Mouse (Mus musculus) gastrocnemius, postnatal 10 days (tissue): ENCODE data around the gene Olfr1225. TPM values are rescaled to one million over a fixed set of nuclear protein-coding genes. Genes with fewer than 3 reads are reported as not detected.
"Not testable (repeated sequence)": the region's sequence is repeated elsewhere in the genome, so short reads cannot be mapped to it uniquely, and the experiment has no call there.

Experiments used
- DNase-seq: peaks from one replicate; pipeline ENCODE4 v3.0.0; 2021; ENCODE audit warnings: mixed read lengths
- long read RNA-seq, 2 experiments: library from polyadenylated mRNA; stranded (forward); transcript quantifications; one replicate each; pipeline ENCODE4 v2.0.0; 2021
- total RNA-seq, 2 experiments: library from RNA; stranded (reverse); gene quantifications; 2 replicates each; pipeline ENCODE4 v1.2.3; 2021

Olfr1225 gene
- total RNA-seq = not detected
- long read RNA-seq, experiment 1 = 0 reads
- long read RNA-seq, experiment 2 = 0 reads

DNA sequence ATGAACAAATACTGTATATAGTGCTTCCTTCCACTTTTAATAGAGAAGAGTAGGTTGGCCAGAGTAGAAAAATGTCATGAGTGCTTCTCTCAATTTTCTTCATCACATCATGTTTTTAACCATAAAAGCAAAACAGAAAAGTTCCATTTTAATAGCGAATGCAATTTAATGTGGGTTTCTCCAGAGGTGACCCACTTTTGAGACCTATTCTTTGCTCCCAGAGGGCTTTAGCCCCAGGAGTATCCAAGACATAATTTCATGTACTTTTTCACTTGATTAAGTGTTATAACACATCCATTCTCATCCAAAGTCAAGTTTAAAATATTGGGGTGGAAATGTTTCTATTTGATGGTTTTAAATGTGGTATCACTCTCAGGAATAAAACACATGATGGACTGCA, at the start of gene Olfr1225:
Gene Olfr1225 (minus strand): TSS at position 101 of the 400 bp plus-strand sequence.
- DNase-seq = no peak

DNA sequence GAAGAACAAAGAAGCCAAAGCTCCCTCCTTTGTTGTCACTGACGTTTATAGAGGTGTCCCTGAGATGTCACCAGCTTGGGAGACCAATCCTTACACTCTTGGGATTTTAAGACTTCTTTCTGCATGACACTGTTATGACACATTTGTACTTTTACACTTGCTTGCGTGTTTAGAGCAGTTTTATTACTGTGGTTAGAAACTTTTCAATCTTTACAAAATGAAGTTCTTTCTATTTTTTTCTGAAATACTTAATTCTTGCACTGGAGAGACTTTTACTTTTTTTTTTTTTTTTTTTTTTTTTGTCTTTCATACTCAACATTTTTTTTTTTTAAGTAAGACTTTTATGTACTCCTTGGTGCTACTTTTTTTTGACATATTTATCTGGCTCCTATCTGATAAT, 25.5 kb upstream of the Olfr1225 start, which contains the start of gene Olfr1226:
Gene Olfr1226 (minus strand): TSS at position 101 of the 400 bp plus-strand sequence.
- DNase-seq = no peak

DNA sequence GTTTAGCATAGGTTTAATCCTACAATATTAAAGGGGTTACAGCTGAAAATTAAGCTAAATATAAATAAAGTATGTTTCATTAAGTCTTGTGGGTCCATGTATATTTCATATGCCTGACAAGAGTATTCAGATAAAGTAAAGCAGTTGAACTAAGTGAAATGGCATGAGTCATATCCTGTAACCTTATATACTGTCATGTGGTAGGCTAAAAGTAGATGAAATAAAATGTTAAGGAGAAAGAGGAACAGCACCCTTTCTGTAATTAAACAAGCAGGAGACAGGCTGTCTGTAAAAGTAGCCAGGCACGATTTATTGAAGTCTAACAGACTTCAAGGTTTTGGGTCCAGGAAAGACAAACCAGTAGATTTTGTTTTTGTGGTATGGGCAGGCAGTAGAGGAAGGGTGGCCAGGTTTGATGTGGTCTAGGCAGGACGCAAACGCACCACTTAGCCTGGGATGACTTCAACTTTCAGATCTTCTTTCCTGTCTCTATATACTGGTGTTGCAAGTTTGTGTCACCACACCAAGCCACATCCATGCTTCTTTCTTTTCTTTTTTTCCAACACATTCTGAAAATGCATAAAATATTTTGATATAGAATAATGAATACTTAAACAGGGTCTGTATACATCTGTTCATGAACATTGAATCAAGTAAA, 22.0 kb upstream of the Olfr1225 start:
- DNase-seq = no peak

DNA sequence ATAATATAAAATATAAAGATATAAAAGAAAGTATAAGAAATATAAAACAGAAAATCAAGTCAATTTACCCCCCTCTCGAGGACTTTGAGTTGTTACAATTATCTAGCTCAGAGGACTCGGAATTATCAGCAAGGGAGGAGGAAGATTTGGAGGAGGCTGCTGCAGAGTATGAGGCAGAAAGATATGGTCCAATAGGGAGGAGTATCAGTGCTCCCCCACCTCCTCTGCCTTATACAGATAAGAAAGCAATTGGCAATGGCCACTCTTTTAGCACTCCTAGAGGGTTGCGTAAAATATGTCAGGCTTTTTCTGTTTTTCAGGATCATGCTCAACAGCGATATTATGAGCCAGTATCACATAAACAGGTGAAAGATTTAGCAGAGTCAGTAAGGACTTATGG, 9.8 kb downstream of the Olfr1225 start:
- not testable (repeated sequence) for DNase-seq

DNA sequence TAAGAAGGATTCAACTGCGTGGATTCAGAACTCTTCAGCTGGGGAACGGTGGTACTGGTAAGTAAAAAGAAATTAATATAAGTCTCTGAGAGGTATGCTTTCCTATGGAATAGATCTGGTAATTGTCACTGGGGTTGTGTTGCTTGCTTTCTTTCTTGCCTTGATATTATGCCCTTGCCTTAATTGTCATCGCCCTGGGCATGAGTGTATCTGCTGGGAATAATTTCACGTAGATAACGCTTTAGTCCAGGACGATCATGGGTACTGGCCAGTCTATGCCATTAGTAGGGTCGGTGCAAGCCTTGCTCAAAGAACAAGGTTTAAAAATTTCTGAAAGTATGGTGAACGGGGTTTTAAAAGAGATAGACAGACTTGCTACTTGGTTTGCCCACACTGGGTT, 10.5 kb downstream of the Olfr1225 start, which contains the start of gene Olfr1224-ps1:
Gene Olfr1224-ps1 (minus strand): TSS at position 101 of the 400 bp plus-strand sequence.
- DNase-seq = not testable (repeated sequence)

DNA sequence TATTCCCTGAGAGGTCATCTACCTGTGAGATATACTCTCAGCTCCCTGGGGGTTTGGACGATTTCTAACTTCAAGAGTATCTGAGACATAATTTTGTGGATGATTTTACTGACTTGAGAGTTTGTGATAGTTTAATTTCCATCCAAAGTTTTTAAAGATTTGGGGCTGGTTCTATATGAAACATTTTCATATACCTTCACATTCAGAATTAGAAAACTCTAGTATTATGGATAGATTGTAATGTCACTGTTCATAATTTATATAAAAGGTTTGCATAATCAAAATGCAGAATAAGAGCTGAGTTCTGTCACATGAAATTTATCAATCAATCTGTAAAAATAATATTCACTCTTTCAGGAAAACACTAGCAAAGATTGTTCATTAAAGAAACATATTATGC, 23.0 kb downstream of the Olfr1225 start, which contains the start of gene Olfr1223:
Gene Olfr1223 (minus strand): TSS at position 101 of the 400 bp plus-strand sequence.
- DNase-seq = no peak

DNA sequence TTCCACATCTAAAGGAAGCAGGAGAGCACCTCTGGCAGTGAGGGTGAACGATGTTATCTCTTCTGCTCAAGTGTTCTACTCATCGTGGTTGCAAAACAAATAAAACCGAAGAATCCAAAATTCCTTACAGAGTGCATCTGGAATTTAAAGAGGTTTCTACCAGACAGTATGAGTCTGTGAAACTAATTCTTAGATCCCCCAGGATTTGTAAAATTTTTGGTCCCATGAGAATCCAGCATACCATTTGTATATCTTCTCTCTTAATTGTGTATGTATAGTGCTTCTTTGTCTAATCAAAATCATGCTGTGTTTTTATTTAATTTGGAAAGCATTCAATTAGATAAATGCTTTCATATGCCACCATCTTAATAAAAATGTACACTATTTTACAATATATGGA, 41.5 kb downstream of the Olfr1225 start, which contains the start of gene Olfr1222:
Gene Olfr1222 (minus strand): TSS at position 101 of the 400 bp plus-strand sequence.
- DNase-seq = no peak

Other genes with a start within 250 kb of the Olfr1225 start
- not detected for gene Olfr1211, start 236.6 kb downstream of the Olfr1225 start, total RNA-seq
- not detected for gene Olfr1212, start 220.7 kb downstream of the Olfr1225 start, total RNA-seq
- gene Gm13762, start 194.4 kb downstream of the Olfr1225 start, total RNA-seq = not detected
- not detected for gene Olfr1214, start 182.0 kb downstream of the Olfr1225 start, total RNA-seq
- not detected for gene Olfr1215, start 167.7 kb downstream of the Olfr1225 start, total RNA-seq
- not detected for gene Olfr1216, start 156.3 kb downstream of the Olfr1225 start, total RNA-seq
- gene Olfr1217, start 142.6 kb downstream of the Olfr1225 start, total RNA-seq = not detected
- gene Olfr1218, start 113.5 kb downstream of the Olfr1225 start, total RNA-seq = not detected
- not detected for gene Olfr1219, start 91.2 kb downstream of the Olfr1225 start, total RNA-seq
- not detected for gene Olfr1220, start 67.8 kb downstream of the Olfr1225 start, total RNA-seq
- not detected for gene Olfr1221, start 57.4 kb downstream of the Olfr1225 start, total RNA-seq
- gene Olfr1222, start 41.6 kb downstream of the Olfr1225 start, total RNA-seq = not detected
- gene Olfr1223, start 23.1 kb downstream of the Olfr1225 start, total RNA-seq = not detected
- gene Olfr1224-ps1, start 10.6 kb downstream of the Olfr1225 start, total RNA-seq = not detected
- gene Olfr1226, start 25.4 kb upstream of the Olfr1225 start, total RNA-seq = not detected
- gene Olfr1228, start 79.4 kb upstream of the Olfr1225 start, total RNA-seq = not detected
- not detected for gene Olfr1229, start 113.3 kb upstream of the Olfr1225 start, total RNA-seq
- not detected for gene Olfr1230, start 122.6 kb upstream of the Olfr1225 start, total RNA-seq
- not detected for gene Olfr1231, start 132.4 kb upstream of the Olfr1225 start, total RNA-seq
- not detected for gene Olfr1232, start 155.0 kb upstream of the Olfr1225 start, total RNA-seq
- gene Olfr1233, start 167.7 kb upstream of the Olfr1225 start, total RNA-seq = not detected
- not detected for gene Olfr1234, start 190.2 kb upstream of the Olfr1225 start, total RNA-seq
- not detected for gene Olfr1238, start 235.0 kb upstream of the Olfr1225 start, total RNA-seq
- gene Olfr1239, start 245.7 kb upstream of the Olfr1225 start, total RNA-seq = not detected